Mouse (Mus musculus): ENCODE data around the gene Kcnh7.

Kcnh7 gene

GRCm38 (mm10) chr2:63183563-63184545 is at the start of gene Kcnh7:
Gene Kcnh7, minus strand, starts transcription at chr2:63184287.
- DNase-seq (ENCODE audit: low read depth, low spot score), result peak; percentile 25

DNA sequence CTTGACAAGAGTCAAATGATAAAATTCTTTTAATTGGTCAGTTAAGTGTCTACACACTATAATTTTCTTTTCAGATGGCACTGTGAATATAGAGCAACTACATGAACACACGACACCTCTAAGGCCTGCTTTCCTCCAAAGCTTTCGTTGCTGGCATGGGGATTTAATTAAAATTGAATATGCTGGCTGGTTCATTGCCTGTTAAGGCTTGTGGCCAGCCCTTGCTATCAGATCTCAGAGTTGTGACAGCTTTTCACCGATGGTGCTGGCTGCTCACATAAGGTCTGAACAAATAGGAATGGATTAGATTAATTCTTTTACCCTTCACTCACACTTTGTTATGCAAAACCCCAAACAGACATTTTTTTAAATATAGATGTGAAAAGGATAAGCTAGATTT is 23.3 kb upstream of the Kcnh7 start:
- DNase-seq (ENCODE audit: low read depth, low spot score), result no peak

GRCm38 (mm10) chr2:63186014-63186413 is 1.9 kb upstream of the Kcnh7 start:
- DNase-seq (ENCODE audit: low read depth, low spot score), result peak; percentile 71

DNA sequence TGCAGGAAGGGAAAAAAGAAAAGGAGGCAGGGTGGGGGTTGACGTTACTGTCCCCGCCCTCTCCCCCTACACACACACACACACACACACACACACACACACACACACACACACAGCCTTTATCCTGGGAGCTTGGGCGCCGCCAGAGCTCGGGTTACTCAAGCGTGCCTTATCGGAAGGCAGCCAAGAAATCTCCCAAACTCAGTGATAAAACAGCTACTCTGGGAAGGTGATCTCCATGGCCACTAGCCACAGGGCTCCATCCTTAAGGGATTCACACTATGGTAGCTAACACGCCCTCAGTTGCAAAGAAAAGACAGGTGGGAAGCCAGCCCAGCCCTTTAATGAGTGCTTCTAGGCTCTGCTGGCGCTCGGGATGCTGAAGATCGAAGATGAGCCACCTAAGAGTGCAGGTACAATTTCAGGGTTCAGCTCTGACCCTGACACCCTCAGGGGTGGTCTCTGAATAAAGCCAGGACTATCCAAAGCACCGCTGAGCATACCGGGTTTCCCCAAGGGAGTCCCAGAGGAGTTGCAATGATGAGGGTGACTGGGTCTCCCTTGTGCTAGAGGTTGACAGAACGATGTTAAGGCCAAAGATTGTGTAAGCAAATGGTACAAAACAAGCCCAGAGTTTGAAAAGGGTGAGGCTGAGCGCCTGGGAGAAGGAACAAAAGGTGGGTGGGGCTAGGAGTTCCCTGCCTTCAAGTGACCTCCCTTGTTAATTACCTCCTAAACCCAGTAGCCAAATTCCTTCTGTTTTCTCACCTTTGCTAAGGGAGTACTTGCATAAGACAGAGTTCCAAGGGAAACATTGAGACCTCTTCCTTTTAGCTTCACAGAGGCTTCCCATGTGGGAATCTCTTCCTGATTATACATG is 704 bp upstream of the Kcnh7 start:
- no peak for DNase-seq (ENCODE audit: low read depth, low spot score)

DNA sequence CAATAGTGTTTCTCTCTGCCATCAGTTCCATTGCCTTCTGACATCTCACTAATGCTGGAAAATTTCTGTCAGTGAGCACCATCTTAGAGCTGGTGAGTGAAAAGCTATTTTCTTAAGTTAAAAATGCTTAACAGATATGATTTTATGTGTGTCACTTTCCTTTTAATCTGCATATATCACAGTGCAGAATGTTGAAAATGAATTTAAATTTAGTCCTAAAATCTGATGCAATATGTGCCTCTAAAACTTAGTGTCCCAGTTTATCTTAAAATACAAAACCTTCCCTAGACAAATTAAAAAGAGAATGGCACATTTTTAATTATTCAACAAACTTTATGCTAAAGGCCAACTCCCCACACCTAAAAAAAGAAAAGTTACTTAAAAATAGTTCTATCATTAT is 30.4 kb downstream of the Kcnh7 start:
- DNase-seq (ENCODE audit: low read depth, low spot score), result no peak

- peak; percentile 34 for DNase-seq (ENCODE audit: low read depth, low spot score)
Observed at GRCm38 (mm10) chr2:63127762-63128516, 56.1 kb downstream of the Kcnh7 start.

- DNase-seq (ENCODE audit: low read depth, low spot score), result no peak
Observed at GRCm38 (mm10) chr2:63120316-63120715, 63.8 kb downstream of the Kcnh7 start.

DNA sequence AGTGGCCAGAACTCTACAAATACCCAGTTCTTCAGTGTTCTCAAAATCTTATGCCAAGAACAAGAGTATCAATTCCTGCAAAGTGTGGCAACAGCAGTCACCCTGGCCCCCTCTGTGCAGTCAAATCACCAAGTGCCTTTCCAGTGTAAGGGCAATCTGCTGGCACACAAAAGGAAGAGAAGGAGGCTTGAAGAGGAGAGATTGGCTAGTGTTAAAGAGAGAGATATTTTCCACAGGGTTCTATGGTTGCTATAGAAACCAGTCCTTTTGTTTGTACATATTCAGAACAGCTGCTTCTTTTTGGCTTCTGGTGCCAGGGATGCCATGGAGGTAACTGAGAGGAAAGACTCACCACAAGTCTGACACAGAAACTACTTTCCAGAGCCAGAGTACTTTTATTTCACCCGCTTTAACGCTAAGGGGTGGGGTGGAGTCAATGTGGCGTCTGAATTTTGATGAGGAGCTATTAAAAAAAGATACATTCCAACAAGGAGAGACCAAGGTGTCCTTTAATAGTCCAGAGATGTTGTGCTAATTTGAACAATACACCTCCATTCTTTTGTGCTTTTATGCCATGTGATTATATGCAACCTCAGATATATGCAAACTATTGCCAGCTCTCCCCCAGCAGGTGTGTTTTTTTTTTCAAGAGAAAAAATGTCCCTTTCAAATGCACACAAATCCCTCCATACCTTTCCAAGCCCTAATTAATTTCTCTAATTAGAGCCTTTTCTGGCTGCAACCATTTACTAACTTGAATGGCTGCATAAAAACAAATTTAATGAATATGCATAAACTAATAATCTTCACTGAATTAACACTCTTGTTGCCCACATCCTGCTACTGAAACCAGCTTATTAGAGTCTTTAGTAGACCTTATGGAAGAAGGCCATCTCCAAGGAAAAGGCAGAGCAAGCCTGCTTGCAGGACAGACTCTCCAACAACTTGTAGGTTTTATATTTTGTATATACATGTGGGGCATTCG is 66.6 kb downstream of the Kcnh7 start:
- peak; percentile 24 for DNase-seq (ENCODE audit: low read depth, low spot score)

- no peak for DNase-seq (ENCODE audit: low read depth, low spot score)
Observed at GRCm38 (mm10) chr2:63105971-63106370, 78.1 kb downstream of the Kcnh7 start.

DNA sequence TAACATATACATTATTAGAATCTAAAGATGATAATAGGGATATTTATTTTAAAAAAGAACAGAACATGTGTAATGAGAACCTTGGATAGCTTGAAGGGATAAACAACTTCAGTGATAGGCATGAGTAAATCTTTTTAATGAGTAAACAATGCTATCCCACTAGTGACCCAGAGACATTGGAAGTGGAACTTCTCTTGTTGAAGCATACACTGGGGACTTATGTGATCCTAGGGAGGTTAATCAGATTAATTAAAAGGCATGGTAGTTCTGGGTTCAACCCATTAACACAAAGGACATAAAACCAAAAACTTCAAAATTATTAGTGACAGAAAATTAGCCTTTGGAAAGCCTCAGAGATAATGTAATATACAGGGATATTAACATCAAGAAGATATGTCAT is 84.4 kb downstream of the Kcnh7 start:
- no peak for DNase-seq (ENCODE audit: low read depth, low spot score)

- DNase-seq (ENCODE audit: low read depth, low spot score), result no peak
Observed at GRCm38 (mm10) chr2:63091775-63092174, 92.3 kb downstream of the Kcnh7 start.

DNA sequence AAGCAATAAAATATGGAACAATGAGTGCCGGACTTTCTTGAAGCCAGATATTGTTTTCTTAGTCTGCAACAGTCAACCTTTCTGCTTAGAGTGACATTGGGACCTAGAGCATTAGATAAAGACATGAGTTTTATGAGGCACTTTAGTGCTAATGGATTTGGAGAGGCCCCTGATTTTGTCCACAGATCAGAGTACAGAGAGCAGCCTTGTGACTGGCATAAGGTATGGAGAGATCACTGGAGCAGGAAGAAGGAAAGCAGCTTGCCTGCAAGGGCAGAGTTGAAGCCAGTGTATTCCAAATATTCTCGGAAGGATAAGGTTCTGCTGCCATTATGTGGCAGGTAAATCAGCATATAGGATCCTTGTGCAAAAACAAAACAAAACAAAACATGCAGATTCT is 93.6 kb downstream of the Kcnh7 start:
- no peak for DNase-seq (ENCODE audit: low read depth, low spot score)

DNA sequence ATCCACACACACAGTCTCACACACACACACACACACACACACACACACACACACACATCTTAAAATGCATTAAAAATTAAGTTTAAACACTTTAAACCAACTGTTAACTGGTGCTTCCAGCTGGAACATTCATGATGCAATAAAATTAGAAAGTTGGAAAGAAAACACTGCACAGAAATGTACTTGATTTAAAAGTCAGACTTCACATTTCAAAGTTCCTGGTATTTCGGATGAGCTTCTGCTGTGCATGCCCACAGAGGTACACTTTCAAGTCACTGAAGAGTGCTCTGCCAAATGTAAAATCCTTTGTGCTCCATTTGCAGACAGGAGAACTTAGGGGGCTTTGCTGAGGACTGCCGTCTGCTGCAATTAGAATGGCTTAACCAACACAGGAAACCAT is 125.7 kb downstream of the Kcnh7 start:
- no peak for DNase-seq (ENCODE audit: low read depth, low spot score)

- DNase-seq (ENCODE audit: low read depth, low spot score), result no peak
Observed at GRCm38 (mm10) chr2:63049884-63050283, 134.2 kb downstream of the Kcnh7 start.

- no peak for DNase-seq (ENCODE audit: low read depth, low spot score)
Observed at GRCm38 (mm10) chr2:63039718-63040117, 144.4 kb downstream of the Kcnh7 start.

DNA sequence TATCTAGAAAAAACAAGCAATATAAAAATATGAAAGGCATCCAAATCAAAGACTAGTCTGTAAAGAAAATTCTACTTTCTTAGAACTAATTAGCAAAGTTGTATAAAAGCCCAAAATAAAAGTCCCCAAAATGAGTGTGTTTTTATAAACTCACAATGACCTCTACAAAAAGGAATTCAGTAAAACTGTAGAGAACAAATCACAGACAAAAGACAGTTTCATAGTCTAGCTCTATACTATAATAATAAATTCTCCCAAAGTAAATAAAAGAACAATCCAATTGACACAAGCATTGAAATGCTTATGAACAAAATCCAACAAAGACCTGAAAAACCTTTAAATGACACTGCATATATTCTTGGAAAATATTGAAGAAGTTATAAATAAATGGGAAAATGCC is 169.2 kb downstream of the Kcnh7 start:
- DNase-seq (ENCODE audit: low read depth, low spot score), result no peak

DNA sequence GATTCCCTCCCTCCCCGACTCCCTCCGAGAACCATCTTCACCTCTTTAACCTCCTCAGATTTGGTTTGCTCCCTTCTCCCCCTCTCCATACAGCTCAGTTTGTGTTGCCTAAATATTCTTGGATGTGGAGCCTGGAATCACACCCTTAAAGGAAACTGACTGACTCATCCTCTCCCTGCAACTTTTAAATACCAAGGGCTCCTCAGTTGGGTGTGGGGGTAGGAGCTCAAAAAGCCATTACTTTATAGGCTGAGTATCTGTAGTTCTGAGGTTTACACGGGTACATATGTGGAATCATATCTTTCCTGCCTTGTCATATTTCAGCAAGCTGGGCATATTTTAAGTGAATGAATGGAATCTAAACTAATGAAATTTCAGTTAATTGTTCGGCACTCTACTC is 174.9 kb downstream of the Kcnh7 start:
- DNase-seq (ENCODE audit: low read depth, low spot score), result no peak

DNA sequence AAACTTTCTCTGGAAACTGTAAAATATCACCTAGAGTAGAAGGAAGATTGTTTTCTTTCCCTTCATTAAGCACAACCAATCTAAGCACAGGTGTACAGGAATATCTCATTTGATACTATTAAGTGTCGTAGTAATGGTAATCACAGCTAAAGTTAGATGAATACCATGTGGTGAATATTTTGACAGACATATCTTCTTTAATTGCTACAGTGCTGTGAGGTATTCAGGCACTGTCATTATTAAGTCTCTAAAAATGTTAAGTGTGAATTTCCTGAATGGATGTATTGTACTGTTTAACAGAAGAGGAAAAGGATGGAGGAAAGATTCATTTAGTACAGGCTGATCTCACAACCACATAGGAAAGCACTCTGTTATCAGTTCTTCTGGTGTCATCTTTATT is 181.3 kb downstream of the Kcnh7 start:
- no peak for DNase-seq (ENCODE audit: low read depth, low spot score)

DNA sequence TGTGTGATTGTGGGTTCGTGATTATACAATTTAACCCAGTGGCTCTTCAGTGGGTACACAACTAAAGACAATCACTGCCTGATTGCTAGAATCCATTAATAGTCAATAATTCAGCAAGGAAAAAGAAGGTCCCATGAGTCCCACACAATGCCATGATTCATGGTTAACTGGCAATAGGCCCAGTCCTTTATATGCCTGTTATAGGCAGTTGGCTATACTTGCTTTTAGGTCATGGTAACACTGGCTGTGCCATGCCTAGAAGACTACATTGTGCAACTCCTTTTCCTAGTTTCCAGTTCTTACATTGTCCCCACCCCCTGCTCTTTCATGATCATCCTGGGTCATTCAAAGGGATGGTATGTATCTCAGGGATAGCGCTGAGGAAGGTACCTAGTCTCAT is 186.4 kb downstream of the Kcnh7 start:
- no peak for DNase-seq (ENCODE audit: low read depth, low spot score)

DNA sequence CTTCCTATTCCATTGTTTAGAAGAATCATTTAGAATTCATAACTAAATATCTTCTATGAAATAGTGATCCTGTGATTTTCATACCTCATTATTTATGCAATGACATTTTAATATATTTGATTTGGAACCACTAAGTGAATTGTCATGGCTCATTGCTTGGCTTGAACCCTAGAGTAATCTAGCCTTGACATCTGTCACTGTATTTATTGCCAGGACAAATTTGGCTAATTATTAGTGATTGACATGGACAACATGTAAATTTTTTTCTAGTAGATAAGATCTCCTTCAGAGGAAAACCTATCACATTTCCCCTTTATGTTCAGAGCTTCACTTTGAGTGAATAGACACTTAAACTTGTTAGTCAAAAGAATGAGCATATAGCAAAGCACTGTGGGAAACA is 195.5 kb downstream of the Kcnh7 start:
- DNase-seq (ENCODE audit: low read depth, low spot score), result no peak

- DNase-seq (ENCODE audit: low read depth, low spot score), result no peak
Observed at GRCm38 (mm10) chr2:62983936-62984335, 200.2 kb downstream of the Kcnh7 start.

Data from mesoderm, embryonic 11.5 days (tissue).